11 mouse cellular contexts compared by ENCODE assay signal in the genomic region with DNA sequence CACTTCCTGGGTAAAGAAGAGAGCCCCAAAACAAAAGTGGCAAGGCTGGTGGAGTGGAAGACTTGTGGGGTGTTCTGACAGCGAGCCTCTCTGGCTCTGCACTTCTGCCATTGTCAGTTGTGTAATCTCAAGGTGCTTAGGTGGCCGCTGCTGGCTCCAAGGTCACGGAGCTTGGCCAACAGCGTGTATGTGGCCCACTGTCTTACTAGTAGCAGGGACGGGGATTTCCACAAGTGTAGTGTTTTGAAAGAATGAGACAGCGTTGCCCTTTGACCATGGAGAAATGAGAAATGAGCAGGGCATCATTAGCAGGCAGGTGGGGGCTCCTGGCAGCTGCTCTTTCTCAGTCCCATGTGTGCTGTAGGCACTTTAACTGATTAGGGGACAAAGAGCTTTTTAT. TPM values are rescaled to one million over a fixed set of nuclear protein-coding genes. Genes with fewer than 3 reads are reported as not detected.
DNase-seq lines count a peak whose midpoint lies in the region; ATAC-seq and TF ChIP-seq lines count a peak whose summit lies in the region.
"Had no signal": no experiment of that assay in that cellular context is flagged by ENCODE, and none has a peak within 500 bp of the region (broad histone marks: within the 10 kb centered on the region; RNA-seq: fewer than 3 reads in every experiment).

No protein-coding gene starts in this region.

- H3K4me2 ChIP-seq in liver, postnatal 0 days (ENCODE audit: low read depth, low read length): peak overlapping the region; percentile 77

- peak; percentile 45 for DNase-seq in adrenal gland, postnatal 10 days
- DNase-seq in adrenal gland, postnatal 25 days: no peak
- peak; percentile 59 for DNase-seq in kidney, adult 9 months
- no peak for DNase-seq in kidney, postnatal 4 days
- DNase-seq in adrenal gland, postnatal 36 days: peak; percentile 39 to 58
- no peak for DNase-seq in liver, postnatal 0 days
- DNase-seq in cerebellum, adult 8-10 months: no peak
- DNase-seq in retina, postnatal 1 day: no peak
- DNase-seq: B cell, adult 2 months had no signal

- no peaks in the 10 kb centered on the region for H3K27me3 ChIP-seq in liver, postnatal 0 days (ENCODE audit: insufficient read depth, low read length)

- no peak overlapping the region for H3K4me3 ChIP-seq in liver, postnatal 0 days (ENCODE audit: low read depth, low read length)

- TF ChIP-seq EP300 in liver, postnatal 0 days (IDR thresholded peaks at IDR 0.05; ENCODE audit: low read depth): no peak

- TF ChIP-seq CTCF in liver, postnatal 0 days (IDR thresholded peaks at IDR 0.05; ENCODE audit: low read depth): no peak

- no peaks in the 10 kb centered on the region for H3K9me3 ChIP-seq in liver, postnatal 0 days (ENCODE audit: low read length)

- 45% methylated on average over 6 of the region's 6 CpGs for WGBS in liver, postnatal 0 days (ENCODE audit: insufficient replicate concordance)

- peaks cover 20% of the 10 kb centered on the region for H3K36me3 ChIP-seq in liver, postnatal 0 days (replicated peaks; ENCODE audit: insufficient read depth, low read length)

- ATAC-seq in liver, postnatal 0 days: no peak
- ATAC-seq: forebrain, embryonic 16.5 days had no signal

- H3K9ac ChIP-seq in liver, postnatal 0 days (replicated peaks): no peak overlapping the region

- H3K27ac ChIP-seq in liver, postnatal 0 days (ENCODE audit: low read depth): peak overlapping the region; percentile 58; the same call in 1 of the 2 replicates
- H3K27ac ChIP-seq: kidney, postnatal 0 days had no signal

- H3K4me1 ChIP-seq in liver, postnatal 0 days (ENCODE audit: insufficient read depth): peaks cover 38% of the 10 kb centered on the region

RNA-seq across cellular contexts. Expression of a gene that starts 3.1 kb away (rescaled TPM):
- 100 to 1,000 TPM; 351 to 364 TPM for total RNA-seq in adrenal gland, postnatal 10 days (2021)
- 393 and 413 TPM in 2 replicates for total RNA-seq in adrenal gland, postnatal 25 days (2021)
- 100 to 1,000 TPM; 442 to 454 TPM for total RNA-seq in adrenal gland, postnatal 36 days (2021)
- polyA plus RNA-seq in liver, postnatal 0 days (2015; fragmentation: Nextera tagmentation; extraction: Ambion mirVana): 199 and 206 TPM in 2 replicates

RNA-seq across cellular contexts. Expression of a gene that starts 38.3 kb away (rescaled TPM):
- total RNA-seq in adrenal gland, postnatal 10 days (2021): 10 to 100 TPM; 10.3 to 13.4 TPM
- 14.8 and 22.1 TPM in 2 replicates for total RNA-seq in adrenal gland, postnatal 25 days (2021)
- 10 to 100 TPM; 11.7 to 13.6 TPM for total RNA-seq in adrenal gland, postnatal 36 days (2021)
- polyA plus RNA-seq in liver, postnatal 0 days (2015; fragmentation: Nextera tagmentation; extraction: Ambion mirVana): 10.6 and 12.1 TPM in 2 replicates

RNA-seq across cellular contexts. Expression of a gene that starts 56.7 kb away (rescaled TPM):
- total RNA-seq in adrenal gland, postnatal 10 days (2021): 100 to 1,000 TPM in 1 of 2 experiments, 10 to 100 TPM in 1; 85.9 to 107 TPM
- total RNA-seq in adrenal gland, postnatal 25 days (2021): 153 and 195 TPM in 2 replicates
- total RNA-seq in adrenal gland, postnatal 36 days (2021): 100 to 1,000 TPM; 108 to 166 TPM
- polyA plus RNA-seq in liver, postnatal 0 days (2015; fragmentation: Nextera tagmentation; extraction: Ambion mirVana): 60.5 and 62.9 TPM in 2 replicates

RNA-seq across cellular contexts. Expression of a gene that starts 56.8 kb away (rescaled TPM):
- 10 to 100 TPM; 17.9 to 21.0 TPM for total RNA-seq in adrenal gland, postnatal 10 days (2021)
- 22.3 and 25.7 TPM in 2 replicates for total RNA-seq in adrenal gland, postnatal 25 days (2021)
- 10 to 100 TPM; 21.6 to 23.1 TPM for total RNA-seq in adrenal gland, postnatal 36 days (2021)
- polyA plus RNA-seq in liver, postnatal 0 days (2015; fragmentation: Nextera tagmentation; extraction: Ambion mirVana): 6.7 and 8.8 TPM in 2 replicates

Comparison
In these comparisons a context has a peak if more than half of its experiments do, and no peak if none do; other contexts are left out.
1. DNase-seq: peak in adrenal gland, postnatal 10 days (single experiment), kidney, adult 9 months (single experiment) and adrenal gland, postnatal 36 days (2 of 2); none in adrenal gland, postnatal 25 days (single experiment), kidney, postnatal 4 days (0 of 2), liver, postnatal 0 days (single experiment), cerebellum, adult 8-10 months (single experiment) and retina, postnatal 1 day (single experiment).